Mouse (Mus musculus) ovary, postnatal 14 days (tissue): ENCODE measurements around the gene Bcor.

ENCODE experiments used
- DNase-seq: peaks from one replicate; pipeline ENCODE4 v3.0.0; 2022; ENCODE audit warnings: low spot score

Bcor gene

DNA sequence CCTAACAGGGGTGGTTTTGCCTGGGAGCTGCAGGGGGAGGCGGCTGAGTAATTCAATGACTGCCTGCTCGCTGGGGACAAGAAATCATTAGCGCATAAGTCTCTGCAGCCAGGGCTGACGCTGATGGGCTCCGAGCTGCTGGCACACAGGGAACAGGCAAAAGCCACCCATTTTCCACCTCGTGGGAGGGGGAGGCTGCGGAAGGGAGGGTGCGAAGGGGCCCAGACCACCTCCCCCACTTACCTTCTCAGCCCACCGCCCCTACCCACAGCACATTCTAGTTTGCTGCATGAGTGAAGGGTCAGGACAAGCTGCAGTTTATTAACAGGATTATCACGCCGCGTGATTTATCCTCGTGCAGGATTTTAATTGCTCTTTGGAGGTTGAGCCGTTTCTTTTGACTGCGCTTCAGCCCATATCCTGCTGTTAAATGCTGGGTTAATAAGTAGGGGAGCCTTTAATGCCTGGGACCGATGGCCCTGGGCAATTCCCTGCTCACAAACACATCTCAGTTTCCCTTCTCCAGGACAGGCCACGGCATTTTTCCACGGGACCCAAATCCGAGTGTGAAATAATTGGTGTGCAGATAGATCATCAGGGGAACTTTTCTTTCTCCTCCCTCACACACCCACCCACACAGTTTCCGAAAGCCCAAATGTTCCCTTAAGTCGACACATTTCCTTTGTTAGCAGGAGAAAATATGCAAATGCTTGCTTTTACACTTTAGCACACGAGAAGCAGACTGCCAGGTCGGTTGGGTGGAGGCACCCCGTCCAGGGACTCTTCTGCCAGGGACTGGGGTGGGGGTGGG is 97.8 kb downstream of the Bcor start:
- DNase-seq: no peak

- DNase-seq: no peak
Observed at GRCm38 (mm10) chrX:12060848-12061247, 99.3 kb downstream of the Bcor start.

- no peak for DNase-seq
Observed at GRCm38 (mm10) chrX:12057210-12057609, 102.9 kb downstream of the Bcor start.

- no peak for DNase-seq
Observed at GRCm38 (mm10) chrX:12053315-12053914, 106.7 kb downstream of the Bcor start.

- no peak for DNase-seq
Observed at GRCm38 (mm10) chrX:12052651-12053050, 107.5 kb downstream of the Bcor start.

- no peak for DNase-seq
Observed at GRCm38 (mm10) chrX:12048721-12049120, 111.4 kb downstream of the Bcor start.

DNA sequence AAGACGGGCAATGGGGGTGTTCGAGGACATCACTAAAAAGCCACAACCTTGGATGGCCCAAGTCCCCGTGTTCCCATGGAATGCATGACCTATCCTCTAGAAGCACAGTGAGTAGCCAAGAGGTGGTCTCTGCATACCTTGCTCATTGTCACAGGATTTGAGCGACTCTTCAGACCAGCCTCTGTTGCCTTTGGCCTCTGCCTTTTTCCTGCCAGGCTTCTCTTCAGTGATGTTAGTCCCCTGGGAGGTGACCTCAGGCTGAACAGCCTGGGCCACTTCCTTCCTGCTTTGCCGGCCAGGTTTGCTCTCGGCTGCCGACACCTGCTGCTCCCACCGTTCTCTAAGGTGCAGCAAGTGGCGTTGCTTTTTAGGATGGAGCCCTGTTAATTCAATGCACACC is 112.0 kb downstream of the Bcor start:
- DNase-seq: no peak

- DNase-seq: no peak
Observed at GRCm38 (mm10) chrX:12047223-12047911, 112.8 kb downstream of the Bcor start.

DNA sequence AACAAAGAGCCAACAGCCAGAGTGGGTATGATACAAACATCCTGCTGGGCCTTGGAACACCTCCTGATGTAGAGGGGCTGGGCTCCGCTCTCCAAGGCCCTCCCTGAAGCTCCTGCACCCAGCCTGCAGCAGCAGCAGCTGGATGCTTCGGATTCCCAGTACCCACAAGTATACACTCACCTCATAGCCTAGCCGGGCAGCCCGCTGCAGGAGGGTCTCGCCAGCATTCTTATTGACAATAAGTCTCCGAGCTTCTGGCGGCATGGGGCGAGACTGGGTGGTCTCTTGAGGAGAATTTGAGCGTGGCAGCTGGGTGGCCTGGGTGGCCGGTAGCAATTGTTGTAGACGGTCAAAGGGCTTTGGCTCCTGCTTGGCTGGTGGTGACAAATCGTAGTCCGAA is 113.5 kb downstream of the Bcor start:
- no peak for DNase-seq

- no peak for DNase-seq
Observed at GRCm38 (mm10) chrX:12043352-12043751, 116.8 kb downstream of the Bcor start.

GRCm38 (mm10) chrX:12041453-12041852 is 118.7 kb downstream of the Bcor start:
- DNase-seq: no peak

DNA sequence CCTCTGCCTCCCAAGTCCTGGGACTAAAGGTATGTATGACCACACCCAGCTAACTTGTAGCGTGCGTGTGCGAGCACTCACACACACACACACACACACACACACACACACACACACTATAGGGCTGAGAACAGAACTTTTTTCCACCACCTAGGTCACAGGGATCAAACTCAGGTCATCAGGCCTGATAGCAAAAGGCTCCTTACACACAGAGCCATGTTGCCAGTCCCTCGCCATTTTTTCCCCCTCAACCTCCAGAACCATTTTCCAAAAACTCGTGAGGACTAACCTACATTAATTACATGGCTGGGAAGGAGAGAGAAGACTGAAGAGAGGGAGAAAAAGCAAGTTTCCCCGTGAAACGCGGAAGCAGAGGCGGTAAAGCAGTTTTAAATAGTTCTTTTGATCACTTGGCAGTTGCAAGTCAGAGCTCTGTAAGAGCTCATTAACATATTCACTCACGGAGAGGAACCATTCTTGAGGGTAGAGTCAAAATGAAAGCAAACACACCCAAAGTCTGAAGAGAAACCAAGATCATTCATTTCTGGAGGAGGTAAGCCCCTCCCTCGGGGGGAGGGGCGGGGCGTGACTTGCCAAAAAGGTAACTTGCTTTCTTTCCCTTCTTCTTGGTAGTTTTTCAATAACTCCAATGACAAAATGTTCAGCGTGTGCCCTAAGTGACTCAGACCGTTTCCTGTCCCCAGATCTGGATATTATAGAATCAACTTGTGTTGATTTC is 145.3 kb downstream of the Bcor start:
- DNase-seq: no peak

GRCm38 (mm10) chrX:12010660-12011059 is 149.5 kb downstream of the Bcor start:
- DNase-seq: no peak

DNA sequence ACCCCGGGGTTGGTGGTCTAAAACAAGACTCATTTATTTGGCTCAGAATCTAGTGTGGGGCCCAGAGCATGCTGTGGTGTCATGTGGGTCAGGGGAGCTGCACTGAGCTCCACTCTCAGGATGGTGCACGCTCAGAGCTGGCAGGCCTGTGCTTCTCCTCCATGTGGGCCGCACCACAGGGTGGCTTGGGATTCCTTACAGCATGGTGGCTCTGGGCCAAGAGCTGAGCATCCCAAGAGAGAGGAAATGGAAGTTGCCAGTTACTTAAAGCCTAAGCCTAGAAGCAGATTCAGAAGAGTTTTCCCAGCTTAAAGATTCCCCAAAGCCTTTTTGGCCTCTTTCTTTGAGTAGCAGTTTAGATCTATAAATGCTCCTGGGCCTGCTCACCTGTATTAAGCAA is 151.1 kb downstream of the Bcor start:
- DNase-seq: no peak

DNA sequence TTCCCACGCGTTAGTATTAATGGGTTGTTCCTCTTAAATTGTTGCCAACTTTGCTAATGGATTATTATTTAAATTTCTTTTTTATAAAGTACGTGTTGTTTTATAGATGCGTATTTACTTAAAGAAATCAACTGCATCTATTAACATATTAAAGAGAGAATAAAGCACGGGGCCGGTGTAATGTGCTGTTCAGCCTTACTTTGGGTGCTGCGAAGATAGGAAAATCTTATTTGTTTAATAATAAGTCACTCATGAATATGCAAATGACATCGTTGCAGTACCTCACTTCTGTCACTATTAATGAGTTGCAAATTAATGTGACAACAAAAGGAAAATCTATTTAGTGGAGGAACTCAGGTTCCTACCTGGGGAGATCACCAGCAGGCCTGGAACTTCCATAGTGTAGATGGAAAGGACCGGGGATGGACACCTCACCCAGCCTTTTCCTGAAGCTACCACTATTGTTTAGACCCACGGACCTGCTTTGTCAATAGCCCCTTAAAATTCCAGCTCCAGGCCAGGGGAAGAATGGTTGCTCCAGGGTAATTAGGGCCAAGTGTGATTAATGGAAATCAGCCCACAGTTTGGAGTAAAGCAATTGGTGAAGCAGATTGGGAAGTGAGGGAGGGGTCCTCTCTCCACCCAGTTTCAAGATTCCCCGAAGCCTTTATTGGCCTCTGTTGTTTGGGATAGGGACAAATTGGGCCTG is 152.2 kb downstream of the Bcor start:
- DNase-seq: no peak

DNA sequence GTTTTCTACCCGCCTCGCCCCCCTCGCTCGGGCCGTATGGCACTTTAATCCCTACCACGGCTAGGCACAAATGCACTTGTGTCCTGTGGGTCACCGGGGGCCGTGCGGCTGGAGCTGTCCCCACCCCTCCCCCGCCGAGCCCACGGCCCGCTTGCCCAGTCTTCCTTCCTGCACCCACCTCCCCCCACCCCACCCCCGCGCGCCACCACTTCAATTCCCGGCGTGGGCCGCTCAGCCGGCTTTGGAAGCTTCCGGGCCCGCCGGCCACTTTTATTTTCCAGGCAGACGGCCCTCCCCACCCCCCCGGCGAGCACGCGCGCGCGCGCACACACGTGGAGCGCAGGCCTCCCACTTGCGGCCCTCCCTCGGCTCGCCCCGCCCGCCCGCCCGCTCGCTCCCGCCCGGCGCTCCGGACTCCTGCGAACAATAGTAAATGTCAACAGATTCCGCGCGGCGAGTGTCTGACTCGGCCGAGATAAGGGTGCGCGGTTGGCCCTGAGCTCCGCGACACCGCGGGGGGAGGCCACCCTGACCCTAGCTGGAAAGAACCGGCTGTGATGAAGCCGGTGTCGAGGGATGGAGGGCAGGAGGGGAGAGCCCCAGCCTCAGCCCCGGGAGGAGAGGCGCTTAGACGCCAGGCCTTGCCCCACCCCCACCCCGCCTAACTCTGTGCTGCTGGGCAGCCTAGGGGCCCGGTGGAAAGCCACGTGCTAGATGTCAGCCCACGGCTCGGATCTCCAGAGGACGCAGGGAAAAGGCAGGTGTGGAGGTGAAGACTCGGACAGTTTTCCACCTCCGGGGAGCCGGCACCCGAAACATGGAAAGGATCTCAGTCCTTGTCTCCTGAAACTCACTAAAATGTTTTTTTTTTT is 153.0 kb downstream of the Bcor start:
- DNase-seq: peak; percentile 32

- DNase-seq: peak; percentile 34
Observed at GRCm38 (mm10) chrX:12006031-12006881, 153.9 kb downstream of the Bcor start.

DNA sequence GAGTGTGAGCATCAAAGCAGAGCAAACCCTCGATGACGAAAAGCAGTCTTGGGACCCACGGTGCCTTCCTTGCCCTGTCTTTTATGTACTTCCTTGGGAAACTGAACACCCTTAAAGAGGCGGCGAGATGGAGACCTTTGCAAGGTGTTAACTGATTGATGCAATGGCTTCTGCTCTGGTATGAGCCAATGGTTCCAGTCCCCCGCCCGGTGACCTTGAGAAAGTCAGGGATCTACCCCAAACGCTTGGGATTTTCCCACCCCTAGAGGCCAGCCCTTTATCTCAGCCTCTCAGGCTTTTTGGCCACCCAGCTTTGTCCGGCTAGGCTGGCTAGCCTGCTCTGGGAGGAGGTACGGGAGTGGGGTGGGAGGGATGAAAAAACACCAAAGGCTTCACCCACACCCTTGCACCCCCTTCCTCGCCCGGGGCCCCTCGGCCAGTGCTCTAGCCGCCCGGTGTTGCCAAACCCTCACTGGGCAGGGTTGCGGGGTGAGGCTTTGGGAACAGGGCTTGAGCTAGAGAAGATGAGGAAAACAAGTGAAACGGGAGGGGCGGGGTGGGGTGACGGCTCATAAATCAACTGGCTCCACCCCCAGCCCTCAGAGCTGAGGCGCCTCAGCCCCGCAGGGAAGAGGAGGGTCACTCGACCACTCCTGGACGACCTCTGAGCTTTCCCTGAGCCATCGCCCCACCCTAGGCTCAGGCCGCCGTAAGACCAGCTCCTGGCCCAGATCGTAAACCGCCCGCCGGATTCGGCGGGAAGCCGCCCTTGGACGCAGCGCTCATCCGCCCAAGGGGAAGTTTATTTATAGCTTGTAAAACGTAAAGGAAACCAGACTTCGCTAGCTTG is 154.7 kb downstream of the Bcor start:
- DNase-seq: no peak

GRCm38 (mm10) chrX:12004416-12004815 is 155.7 kb downstream of the Bcor start:
- no peak for DNase-seq
